Mouse (Mus musculus) embryonic facial prominence, embryonic 15.5 days (tissue): ENCODE measurements at regions not wholly inside any gene's neighbourhood (a gene's known extent, or its start where the extent isn't known, plus 50 kb on each side); places are given as distances from the start of the nearest gene placed in this dataset.
A peak's percentile ranks its signal among the peaks of the same experiment; 100 is the strongest.

ENCODE experiments used
- ATAC-seq: fragments of 200-750 bp; cut with Nextera tagmentation; 2 replicates; pipeline ENCODE4 v1.8.0; 2017; ENCODE audit warnings: low read depth, moderate TSS enrichment; ENCODE audit not compliant: insufficient number of reproducible peaks, low FRiP score, low TSS enrichment
- H3K27ac ChIP-seq: fragments of 300-500 bp; sonication (generic); replicated peaks from 2 replicates; pipeline ENCODE4 v1.5.1; 2015; ENCODE audit warnings: mild to moderate bottlenecking, inconsistent platforms
- H3K27me3 ChIP-seq: fragments of 300-500 bp; sonication (generic); 2 replicates; pipeline ENCODE4 v1.6.1; 2015; ENCODE audit warnings: inconsistent platforms
- H3K36me3 ChIP-seq: fragments of 300-500 bp; sonication (generic); 2 replicates; pipeline ENCODE4 v1.6.1; 2015; ENCODE audit warnings: mild to moderate bottlenecking, inconsistent platforms
- H3K4me1 ChIP-seq: fragments of 300-500 bp; sonication (generic); 2 replicates; pipeline ENCODE4 v1.6.1; 2015; ENCODE audit warnings: inconsistent platforms
- H3K4me2 ChIP-seq: fragments of 300-500 bp; sonication (generic); replicated peaks from 2 replicates; pipeline ENCODE4 v1.6.1; 2015; ENCODE audit warnings: mild to moderate bottlenecking, inconsistent platforms
- H3K4me3 ChIP-seq: fragments of 300-500 bp; sonication (generic); replicated peaks from 2 replicates; pipeline ENCODE4 v1.5.1; 2015; ENCODE audit warnings: mild to moderate bottlenecking, inconsistent platforms
- H3K9ac ChIP-seq: fragments of 300-500 bp; sonication (generic); 2 replicates; pipeline ENCODE4 v1.6.1; 2015; ENCODE audit warnings: inconsistent platforms
- H3K9me3 ChIP-seq: fragments of 300-500 bp; sonication (generic); replicated peaks from 2 replicates; pipeline ENCODE4 v1.6.1; 2016; ENCODE audit warnings: inconsistent platforms
- WGBS: fragments of 180-500 bp; shearing (Covaris S2); methylation state at CpG from one replicate; pipeline ENCODE4 v1.1.7; 2015; 5-methylcytosine and 5-hydroxymethylcytosine counted together

DNA sequence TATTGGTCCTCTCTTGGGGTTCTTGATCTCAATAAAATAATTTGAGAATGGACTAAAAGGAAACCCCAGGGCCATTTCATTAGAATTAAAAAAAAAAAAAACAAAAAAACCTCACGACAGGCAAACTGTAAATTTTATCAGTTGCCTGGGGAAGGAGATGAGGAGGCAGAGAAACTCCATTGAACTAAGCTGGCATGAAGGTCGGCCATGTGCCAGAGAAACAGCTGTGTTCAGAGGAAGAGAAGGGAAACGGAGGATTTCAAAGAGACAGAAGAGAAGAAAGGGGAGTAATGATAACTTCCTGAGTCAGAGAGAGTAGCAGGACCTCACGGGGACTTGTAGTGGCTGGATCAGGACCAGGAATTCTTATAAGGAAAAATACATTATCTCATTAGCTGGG is 377.7 kb downstream of the Eipr1 start:
- no peak overlapping the region for H3K4me3 ChIP-seq
- 58% methylated on average over 4 of the region's 4 CpGs for WGBS
- ATAC-seq, result no peak
- H3K9me3 ChIP-seq, result no peaks in the 10 kb centered on the region
- H3K9ac ChIP-seq, result no peak overlapping the region
- H3K36me3 ChIP-seq, result no peaks in the 10 kb centered on the region
- H3K4me1 ChIP-seq, result no peaks in the 10 kb centered on the region
- no peaks in the 10 kb centered on the region for H3K27me3 ChIP-seq
- no peak overlapping the region for H3K4me2 ChIP-seq
- no peak overlapping the region for H3K27ac ChIP-seq

DNA sequence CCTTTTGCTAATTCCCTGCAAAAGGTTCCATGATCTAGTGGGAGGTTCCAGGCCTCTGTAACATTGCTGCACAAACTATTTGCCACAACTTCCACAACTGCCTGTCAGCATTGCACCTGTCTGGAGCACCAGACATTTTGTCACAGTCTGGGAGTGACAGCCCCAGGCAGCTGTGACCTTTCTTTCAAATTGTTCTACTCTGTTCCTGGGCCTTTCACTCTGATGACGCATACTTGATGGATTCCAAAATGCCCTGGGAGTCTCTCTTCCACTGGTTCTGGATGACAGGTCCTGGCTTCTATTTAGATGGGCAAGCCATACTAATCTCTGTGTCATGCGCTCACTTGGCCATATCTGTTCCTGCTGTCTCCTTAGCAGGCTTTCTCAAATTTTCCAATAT is 382.7 kb downstream of the Eipr1 start:
- 77% methylated on average over 2 of the region's 2 CpGs for WGBS
- Histone ChIP-seq H3K9me3 (no peaks in the 10 kb centered on the region), H3K4me2 (no peak overlapping the region), H3K27me3 (no peaks in the 10 kb centered on the region), H3K9ac (no peak overlapping the region), H3K4me1 (no peaks in the 10 kb centered on the region), H3K4me3 (no peak overlapping the region), H3K36me3 (no peaks in the 10 kb centered on the region), H3K27ac (no peak overlapping the region)
- no peak for ATAC-seq

DNA sequence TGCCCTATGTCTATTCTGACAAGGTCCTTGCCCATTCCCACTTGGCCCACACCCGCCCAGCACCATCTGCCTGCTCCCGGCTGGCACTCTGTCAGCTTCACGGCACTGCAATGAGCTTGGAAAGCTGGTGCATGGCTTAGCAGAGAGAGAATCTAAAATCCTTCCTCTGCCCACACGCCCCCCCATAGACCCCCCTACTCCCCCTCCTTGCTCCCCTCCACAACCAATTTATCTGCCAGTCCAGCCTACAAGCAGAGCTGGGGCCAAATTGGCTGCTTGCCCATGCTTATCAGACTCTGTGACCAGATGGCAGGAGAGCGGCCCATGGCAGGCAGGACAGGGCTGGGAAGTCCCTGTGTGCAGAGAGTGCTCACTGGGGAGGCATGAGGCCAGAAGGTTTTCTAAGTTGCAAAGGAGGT is 385.3 kb downstream of the Eipr1 start:
- H3K36me3 ChIP-seq, result no peaks in the 10 kb centered on the region
- no peak overlapping the region for H3K27ac ChIP-seq
- H3K4me2 ChIP-seq, result no peak overlapping the region
- H3K27me3 ChIP-seq, result no peaks in the 10 kb centered on the region
- H3K4me1 ChIP-seq, result no peaks in the 10 kb centered on the region
- 62% methylated on average over 5 of the region's 5 CpGs for WGBS
- H3K9ac ChIP-seq, result no peak overlapping the region
- 0 out of 2 replicates have a peak, but pooled peaks have one; percentile 8 for ATAC-seq
- H3K4me3 ChIP-seq, result no peak overlapping the region
- H3K9me3 ChIP-seq, result no peaks in the 10 kb centered on the region

DNA sequence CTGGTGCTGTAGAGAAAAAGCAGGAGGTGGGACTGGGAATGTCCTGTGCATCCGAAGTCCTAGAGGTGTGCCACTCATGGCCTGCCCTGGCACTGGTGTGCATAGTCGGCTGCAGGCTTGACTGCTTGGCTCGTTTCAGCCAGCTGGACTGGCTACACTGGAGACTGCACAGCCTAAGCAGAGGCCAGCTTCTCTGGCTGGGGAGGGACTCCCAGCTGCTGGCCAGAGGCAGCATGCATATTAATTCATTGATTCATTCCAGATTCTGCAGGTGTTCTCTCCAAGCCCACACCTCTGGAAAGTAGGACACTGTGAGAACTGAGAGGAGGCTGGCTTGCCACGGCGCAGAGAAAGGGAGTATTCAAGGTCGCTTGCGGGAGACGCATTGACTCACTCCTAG is 385.9 kb downstream of the Eipr1 start:
- Histone ChIP-seq H3K27ac (no peak overlapping the region), H3K9ac (no peak overlapping the region), H3K4me1 (no peaks in the 10 kb centered on the region), H3K4me2 (no peak overlapping the region), H3K4me3 (no peak overlapping the region), H3K9me3 (no peaks in the 10 kb centered on the region), H3K27me3 (no peaks in the 10 kb centered on the region), H3K36me3 (no peaks in the 10 kb centered on the region)
- peak; percentile 30; the same call in 1 of the 2 replicates for ATAC-seq
- 76% methylated on average over 8 of the region's 8 CpGs for WGBS

DNA sequence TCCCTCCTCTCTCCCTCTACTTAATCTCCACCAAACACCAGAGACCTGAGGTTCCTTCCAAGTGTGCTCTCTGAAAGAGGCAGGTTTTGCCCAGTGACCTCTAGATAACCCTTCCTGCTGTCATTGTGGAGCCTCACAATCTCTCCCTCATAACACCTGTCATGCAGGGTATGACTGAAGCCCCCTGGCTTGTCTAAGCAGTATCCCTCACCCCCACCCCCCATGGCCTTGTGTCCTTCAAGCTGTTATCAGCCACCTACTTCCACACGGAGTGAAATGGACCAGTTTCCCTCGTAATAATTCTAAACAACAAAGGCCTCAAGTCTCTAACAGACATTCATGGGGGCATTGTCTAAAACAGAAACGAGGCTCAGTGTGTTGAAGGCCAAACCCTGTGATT is 387.6 kb upstream of the Myt1l start:
- 62% methylated on average over 3 of the region's 3 CpGs for WGBS
- no peak for ATAC-seq

DNA sequence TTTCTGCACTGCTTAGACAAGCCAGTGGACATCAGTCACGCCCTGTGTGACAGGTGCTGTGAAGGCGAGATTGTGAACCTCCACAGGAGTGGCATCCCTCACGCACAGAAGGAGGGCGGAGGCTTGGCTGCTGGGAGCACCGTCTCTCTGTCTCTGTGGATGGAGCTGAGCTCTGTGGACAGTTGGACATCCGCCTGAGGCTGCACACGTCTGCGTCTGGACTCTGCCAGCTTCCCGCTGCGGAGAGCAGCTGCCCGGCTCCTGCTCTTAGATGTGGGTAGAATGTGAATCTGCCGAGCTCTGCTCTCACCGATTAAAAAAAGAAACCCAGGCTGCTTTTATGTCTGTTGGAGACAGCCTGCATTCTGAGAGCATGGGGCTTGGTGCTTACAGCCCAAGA is 387.1 kb upstream of the Myt1l start:
- Histone ChIP-seq H3K4me2 (no peak overlapping the region), H3K27me3 (no peaks in the 10 kb centered on the region), H3K9ac (no peak overlapping the region), H3K36me3 (no peaks in the 10 kb centered on the region), H3K9me3 (no peaks in the 10 kb centered on the region), H3K4me1 (no peaks in the 10 kb centered on the region), H3K4me3 (no peak overlapping the region), H3K27ac (no peak overlapping the region)
- WGBS, result 41% methylated on average over 13 of the region's 13 CpGs
- 0 out of 2 replicates have a peak, but pooled peaks have one; percentile 50 for ATAC-seq

More for the DNA sequence above, 387.6 kb upstream of the Myt1l start:
- no peaks in the 10 kb centered on the region for H3K4me1 ChIP-seq
- H3K36me3 ChIP-seq, result no peaks in the 10 kb centered on the region
- no peak overlapping the region for H3K4me2 ChIP-seq
- no peaks in the 10 kb centered on the region for H3K9me3 ChIP-seq
- no peaks in the 10 kb centered on the region for H3K27me3 ChIP-seq
- no peak overlapping the region for H3K27ac ChIP-seq
- H3K4me3 ChIP-seq, result no peak overlapping the region
- no peak overlapping the region for H3K9ac ChIP-seq

DNA sequence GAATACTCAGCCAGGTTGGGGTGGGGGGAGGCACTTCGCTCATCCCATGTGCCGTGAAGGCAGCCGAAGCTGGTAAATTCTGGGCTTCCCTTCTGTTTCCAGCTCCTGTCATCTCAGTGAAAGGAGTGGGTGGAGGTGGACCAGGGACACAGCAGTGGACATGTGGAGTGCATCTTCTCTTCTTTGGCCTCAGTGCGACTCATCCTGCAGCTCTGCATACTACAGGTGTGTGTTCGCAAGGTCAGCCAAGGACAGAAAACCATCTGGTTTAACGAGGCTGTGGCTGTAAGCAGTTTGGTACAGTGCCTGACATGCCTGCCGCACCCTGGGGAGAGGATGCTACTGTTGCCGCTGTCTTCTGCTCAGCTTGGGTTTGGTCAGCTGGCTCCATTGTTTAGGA is 386.3 kb upstream of the Myt1l start:
- ATAC-seq, result no peak
- no peaks in the 10 kb centered on the region for H3K36me3 ChIP-seq
- H3K9ac ChIP-seq, result no peak overlapping the region
- H3K4me1 ChIP-seq, result no peaks in the 10 kb centered on the region
- H3K4me3 ChIP-seq, result no peak overlapping the region
- H3K9me3 ChIP-seq, result no peaks in the 10 kb centered on the region
- no peak overlapping the region for H3K4me2 ChIP-seq
- H3K27me3 ChIP-seq, result no peaks in the 10 kb centered on the region
- H3K27ac ChIP-seq, result no peak overlapping the region
- WGBS, result 80% methylated on average over 8 of the region's 8 CpGs

DNA sequence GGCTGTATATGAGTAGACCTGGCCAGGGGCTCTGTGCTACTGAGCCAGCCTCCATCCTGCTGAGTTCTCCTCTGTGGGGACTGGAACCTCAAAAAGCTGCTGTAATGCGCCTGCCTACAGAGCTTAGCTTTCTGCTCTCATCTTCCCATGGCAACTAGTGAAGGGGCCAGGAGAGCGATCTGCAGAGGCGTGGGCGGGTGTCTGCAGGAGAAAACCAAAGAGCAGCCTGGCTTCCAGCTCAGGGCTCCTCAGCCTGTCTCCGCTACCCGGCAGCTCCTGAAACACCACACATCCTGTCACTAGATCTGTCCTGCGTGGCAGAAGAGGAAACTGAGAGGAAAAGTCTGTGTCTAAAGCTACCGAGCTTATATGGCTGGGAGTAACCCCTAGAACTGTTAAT is 384.9 kb upstream of the Myt1l start:
- WGBS, result 57% methylated on average over 8 of the region's 8 CpGs
- Histone ChIP-seq H3K27me3 (no peaks in the 10 kb centered on the region), H3K4me2 (no peak overlapping the region)

DNA sequence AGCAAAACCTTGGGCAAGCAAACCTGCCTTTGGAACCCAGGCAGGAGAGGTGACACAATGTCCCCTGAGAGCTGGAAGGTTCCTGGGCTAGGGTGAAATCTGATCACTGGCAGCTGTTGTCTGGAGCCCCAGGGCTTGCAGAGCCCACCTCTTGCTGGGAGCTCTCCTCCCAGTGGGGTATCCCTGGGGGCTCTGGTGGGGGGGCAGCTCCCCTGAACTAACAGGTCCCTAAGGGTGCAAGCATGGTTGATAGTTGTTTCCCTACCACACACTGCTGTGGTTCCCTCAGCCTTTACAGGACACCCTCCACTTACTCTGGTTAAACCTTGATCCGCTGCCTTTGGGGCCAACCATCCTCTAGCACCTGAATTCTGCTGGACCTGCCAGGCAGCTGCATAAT is 367.3 kb upstream of the Myt1l start:
- Histone ChIP-seq H3K27me3 (no peaks in the 10 kb centered on the region), H3K9me3 (no peaks in the 10 kb centered on the region), H3K27ac (no peak overlapping the region), H3K36me3 (no peaks in the 10 kb centered on the region), H3K9ac (no peak overlapping the region), H3K4me2 (no peak overlapping the region), H3K4me1 (no peaks in the 10 kb centered on the region), H3K4me3 (no peak overlapping the region)
- peak; percentile 66; the same call in 1 of the 2 replicates for ATAC-seq
- WGBS, result 50% methylated on average over 1 of the region's 1 CpGs

More for the DNA sequence above, 384.9 kb upstream of the Myt1l start:
- no peak overlapping the region for H3K27ac ChIP-seq
- H3K36me3 ChIP-seq, result no peaks in the 10 kb centered on the region
- no peak for ATAC-seq
- no peaks in the 10 kb centered on the region for H3K9me3 ChIP-seq
- no peaks in the 10 kb centered on the region for H3K4me1 ChIP-seq
- H3K9ac ChIP-seq, result no peak overlapping the region
- H3K4me3 ChIP-seq, result no peak overlapping the region

DNA sequence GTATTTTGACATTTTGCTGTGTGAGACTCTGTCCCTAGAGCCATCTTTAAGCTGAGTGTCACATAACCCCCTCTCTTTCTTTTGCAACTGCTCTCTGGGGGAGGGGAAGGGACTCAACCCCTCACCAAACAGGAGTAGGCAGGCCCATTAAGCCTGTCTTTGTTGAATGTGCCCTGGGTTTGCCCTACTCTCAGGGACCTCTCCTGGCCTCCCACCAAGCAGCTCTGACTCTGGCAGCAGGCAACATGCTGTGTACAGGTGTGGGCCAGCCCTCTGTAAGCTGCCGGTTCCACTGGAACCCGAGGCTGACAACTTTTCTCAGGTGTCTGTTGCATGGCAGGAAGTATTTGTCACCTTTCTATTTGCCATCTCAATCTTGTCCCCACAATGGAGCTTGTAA is 366.6 kb upstream of the Myt1l start:
- ATAC-seq, result peak; percentile 37
- H3K4me2 ChIP-seq, result no peak overlapping the region
- H3K27ac ChIP-seq, result no peak overlapping the region
- no peak overlapping the region for H3K4me3 ChIP-seq
- 14% methylated on average over 2 of the region's 2 CpGs for WGBS
- H3K27me3 ChIP-seq, result no peaks in the 10 kb centered on the region
- no peak overlapping the region for H3K9ac ChIP-seq
- H3K36me3 ChIP-seq, result no peaks in the 10 kb centered on the region
- H3K4me1 ChIP-seq, result no peaks in the 10 kb centered on the region
- H3K9me3 ChIP-seq, result no peaks in the 10 kb centered on the region

DNA sequence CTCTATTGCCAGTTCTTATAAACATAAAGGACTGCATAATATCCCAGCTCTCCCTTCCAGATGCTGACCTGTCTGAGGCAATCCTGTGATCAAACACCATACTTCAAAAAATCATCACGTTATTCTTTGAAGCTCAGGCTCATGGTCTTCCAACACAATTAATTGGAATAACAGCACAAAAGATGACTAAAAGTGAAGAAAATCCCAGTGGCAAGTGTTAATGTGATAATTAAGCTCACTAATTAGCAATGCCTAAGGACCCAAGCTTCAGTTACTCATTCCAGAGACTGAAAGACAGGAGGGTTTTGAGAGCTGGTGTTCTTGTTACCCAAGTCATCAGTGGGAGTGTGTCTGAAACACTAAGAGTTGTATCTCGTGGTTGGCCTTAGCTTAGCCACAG is 363.5 kb upstream of the Myt1l start:
- ATAC-seq, result no peak
- no peaks in the 10 kb centered on the region for H3K9me3 ChIP-seq
- 78% methylated on average over 2 of the region's 2 CpGs for WGBS

DNA sequence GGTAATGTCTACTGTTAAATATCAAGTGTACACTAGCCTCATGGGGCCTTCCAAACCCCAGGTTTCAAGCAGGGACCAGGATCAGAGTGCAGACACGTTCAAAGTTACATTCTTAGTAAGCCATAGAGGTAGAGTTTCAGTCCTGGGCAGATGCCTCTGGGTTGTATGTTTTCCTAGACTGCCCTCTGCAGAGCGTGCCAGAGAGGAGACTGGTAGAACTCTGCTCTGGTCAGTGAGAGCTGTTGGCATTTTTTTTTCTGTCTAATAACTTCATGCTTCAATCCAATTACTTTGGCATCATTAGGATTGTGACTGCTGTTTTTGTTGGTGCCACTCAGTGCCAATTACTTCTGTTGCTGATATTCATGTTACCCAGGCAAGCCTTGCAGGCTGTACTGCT is 361.9 kb upstream of the Myt1l start:
- H3K4me2 ChIP-seq, result no peak overlapping the region
- no peak overlapping the region for H3K4me3 ChIP-seq
- no peaks in the 10 kb centered on the region for H3K4me1 ChIP-seq
- H3K36me3 ChIP-seq, result no peaks in the 10 kb centered on the region
- no peaks in the 10 kb centered on the region for H3K9me3 ChIP-seq
- no peak overlapping the region for H3K9ac ChIP-seq
- H3K27me3 ChIP-seq, result no peaks in the 10 kb centered on the region
- no peak overlapping the region for H3K27ac ChIP-seq
- 50% methylated on average over 2 of the region's 2 CpGs for WGBS
- no peak for ATAC-seq

More for the DNA sequence above, 363.5 kb upstream of the Myt1l start:
- no peaks in the 10 kb centered on the region for H3K27me3 ChIP-seq
- H3K9ac ChIP-seq, result no peak overlapping the region
- no peak overlapping the region for H3K4me3 ChIP-seq
- no peaks in the 10 kb centered on the region for H3K36me3 ChIP-seq
- no peak overlapping the region for H3K27ac ChIP-seq
- H3K4me1 ChIP-seq, result no peaks in the 10 kb centered on the region
- no peak overlapping the region for H3K4me2 ChIP-seq
